Mouse (Mus musculus): ENCODE data around the gene Svs2.
A peak's percentile ranks its signal among the peaks of the same experiment; 100 is the strongest.
"Not testable (repeated sequence)": the region's sequence is repeated elsewhere in the genome, so short reads cannot be mapped to it uniquely, and the experiment has no call there.

The Svs2 gene

GRCm38 (mm10) chr2:164238366-164238765 is at the start of gene Svs2:
TSS of gene Svs2 (minus strand) at chr2:164238466.
- no peak for DNase-seq (ENCODE audit: inconsistent age in 2 of 2, low spot score in 1 of 2)

DNA sequence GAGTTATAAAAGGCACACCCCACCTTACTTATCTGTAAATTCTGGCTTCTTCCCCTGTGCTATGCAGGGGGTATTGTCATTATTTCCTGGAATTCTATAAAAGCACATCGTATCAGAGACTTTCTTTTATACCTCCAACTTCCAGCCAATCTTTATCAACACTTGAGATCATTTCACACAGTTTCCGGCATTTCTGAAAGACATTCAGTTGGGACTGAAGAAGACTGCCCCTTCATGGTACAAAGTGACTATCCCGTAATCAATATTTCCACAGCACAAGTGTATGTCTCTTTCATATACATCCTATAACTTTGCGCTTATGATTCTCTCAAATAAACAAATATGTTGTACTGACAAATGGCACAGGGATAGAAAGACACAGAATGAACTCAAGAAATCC is 40.1 kb upstream of the Svs2 start, which contains the start of gene Svs4:
TSS of gene Svs4 (minus strand) at position 101 of the 400 bp plus-strand sequence.
- DNase-seq (ENCODE audit: inconsistent age in 2 of 2, low spot score in 1 of 2): no peak

DNA sequence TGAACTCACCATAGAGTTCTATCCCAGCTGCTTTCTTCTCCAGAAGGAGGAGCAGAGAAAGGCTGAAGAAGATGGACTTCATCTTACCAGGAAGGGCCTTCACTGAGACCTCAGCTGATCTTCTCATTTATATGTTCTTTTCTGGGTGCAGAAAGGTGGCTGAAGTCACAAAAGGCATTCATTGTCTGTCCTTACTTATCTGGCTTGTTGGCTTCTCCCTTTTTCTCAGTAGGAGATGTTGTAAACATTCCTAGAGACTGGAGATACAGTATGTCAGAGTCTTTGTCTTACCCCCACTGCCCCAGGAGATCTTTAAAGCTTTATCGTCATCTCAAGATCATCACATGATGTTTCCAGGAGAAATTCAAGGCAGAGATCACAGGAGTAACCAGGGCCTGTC is 18.3 kb upstream of the Svs2 start, which contains the start of gene Svs3b:
TSS of gene Svs3b (minus strand) at position 101 of the 400 bp plus-strand sequence.
- DNase-seq (ENCODE audit: inconsistent age in 2 of 2, low spot score in 1 of 2): not testable (repeated sequence)

- DNase-seq (ENCODE audit: inconsistent age in 2 of 2, low spot score in 1 of 2): no peak
Observed at GRCm38 (mm10) chr2:164232671-164233070, 5.6 kb downstream of the Svs2 start.

DNA sequence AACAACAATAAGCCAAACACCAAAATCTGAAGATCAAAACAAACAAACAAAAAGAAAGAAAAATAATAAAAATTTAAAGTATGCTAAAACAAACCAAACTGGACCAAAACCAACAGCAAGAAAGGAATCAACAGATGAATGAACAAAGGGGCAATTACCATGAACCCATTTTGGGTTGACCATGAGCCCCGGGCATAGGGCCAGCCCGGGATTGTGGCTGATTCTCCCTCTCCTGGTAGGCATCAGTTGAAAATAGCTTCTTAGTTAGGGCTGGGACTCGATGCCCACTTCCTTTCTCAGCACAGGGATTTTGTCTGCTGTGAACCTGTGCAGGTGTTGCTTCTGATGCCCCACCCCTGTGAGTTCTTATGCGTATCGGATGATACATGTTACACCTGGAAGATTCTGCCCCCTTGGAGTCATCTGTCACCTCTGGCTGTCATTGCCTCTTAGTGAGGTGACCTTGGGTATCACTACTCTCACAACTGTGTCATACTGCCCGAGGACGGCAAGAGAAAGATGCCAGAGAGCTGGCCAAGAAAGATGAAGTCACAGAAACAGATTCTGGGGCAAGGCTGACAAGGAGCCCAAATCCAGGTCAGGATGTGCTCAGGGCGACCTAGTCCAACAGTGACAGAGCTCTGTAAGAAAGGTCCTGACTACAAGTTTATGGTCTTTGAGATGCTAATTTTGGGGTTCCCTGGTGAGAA is 9.8 kb downstream of the Svs2 start:
- DNase-seq (ENCODE audit: inconsistent age in 2 of 2, low spot score in 1 of 2): peak; percentile 38 to 77

DNA sequence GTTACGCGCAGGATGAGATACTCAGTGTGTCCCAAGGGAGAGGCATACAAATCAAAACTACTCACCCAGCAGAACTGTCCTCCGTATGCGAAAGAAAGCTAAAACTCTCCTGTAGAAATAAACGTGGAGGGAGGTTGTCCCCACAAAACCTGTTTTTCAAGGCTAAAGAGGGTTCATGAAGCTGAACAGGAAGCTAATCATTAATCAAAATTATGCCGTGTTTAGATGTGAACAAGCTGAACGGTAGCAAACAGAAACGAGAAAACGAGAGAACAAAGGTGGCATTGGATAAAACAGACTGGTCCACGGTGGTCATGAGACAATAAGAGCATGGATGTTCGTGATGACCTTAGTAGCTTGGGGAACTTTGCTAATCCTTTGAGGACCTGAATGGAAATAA is 16.7 kb downstream of the Svs2 start, which contains the start of gene Wfdc15b:
TSS of gene Wfdc15b (minus strand) at position 139 of the 400 bp plus-strand sequence.
- DNase-seq (ENCODE audit: inconsistent age in 2 of 2, low spot score in 1 of 2): no peak

GRCm38 (mm10) chr2:164219295-164219694 is 19.0 kb downstream of the Svs2 start:
- no peak for DNase-seq (ENCODE audit: inconsistent age in 2 of 2, low spot score in 1 of 2)

- no peak for DNase-seq (ENCODE audit: inconsistent age in 2 of 2, low spot score in 1 of 2)
Observed at GRCm38 (mm10) chr2:164212711-164213110, 25.6 kb downstream of the Svs2 start.

GRCm38 (mm10) chr2:164210892-164211291 is 27.4 kb downstream of the Svs2 start:
- no peak for DNase-seq (ENCODE audit: inconsistent age in 2 of 2, low spot score in 1 of 2)

DNA sequence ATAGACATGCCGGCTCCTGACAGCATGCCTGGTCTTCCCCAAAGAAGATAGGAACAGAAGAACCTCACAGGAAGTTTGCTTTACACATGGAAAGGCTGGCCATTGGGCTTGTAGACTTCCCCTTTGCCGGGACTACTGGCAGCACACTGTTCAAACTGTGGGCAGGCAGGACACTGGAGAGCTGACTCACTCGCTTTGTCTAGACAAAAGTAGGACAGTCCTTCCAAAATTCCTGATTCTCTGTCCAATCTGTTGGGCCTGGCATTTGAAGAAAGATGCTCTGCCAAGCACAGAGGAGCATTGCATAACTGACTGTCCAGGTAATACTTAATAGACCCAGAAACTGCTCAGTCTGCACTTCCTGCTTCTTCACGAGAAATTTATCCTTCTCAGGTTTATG is 31.6 kb downstream of the Svs2 start:
- DNase-seq (ENCODE audit: inconsistent age in 2 of 2, low spot score in 1 of 2): peak in 1 of 2 experiments; percentile 56

DNA sequence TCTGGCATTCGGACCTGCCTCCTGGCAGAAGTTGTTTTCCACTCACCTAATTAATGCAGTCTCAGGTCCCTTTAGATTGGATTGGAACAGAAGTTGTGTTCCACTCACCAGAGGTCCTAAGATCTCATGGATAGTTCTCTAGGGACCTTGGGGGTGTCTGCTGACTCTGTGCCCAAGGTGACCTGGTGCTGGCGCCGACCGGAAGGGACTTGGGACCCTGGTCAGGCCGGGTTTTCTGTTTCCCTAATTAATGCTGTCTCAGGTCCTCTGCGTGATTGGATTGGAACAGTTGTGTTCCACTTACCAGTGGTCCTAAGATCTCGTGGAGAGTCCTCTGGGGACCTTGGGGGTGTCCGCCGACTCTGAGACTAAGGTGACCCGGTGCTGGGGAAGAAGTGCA is 32.3 kb downstream of the Svs2 start:
- DNase-seq (ENCODE audit: inconsistent age in 2 of 2, low spot score in 1 of 2): not testable (repeated sequence)

DNA sequence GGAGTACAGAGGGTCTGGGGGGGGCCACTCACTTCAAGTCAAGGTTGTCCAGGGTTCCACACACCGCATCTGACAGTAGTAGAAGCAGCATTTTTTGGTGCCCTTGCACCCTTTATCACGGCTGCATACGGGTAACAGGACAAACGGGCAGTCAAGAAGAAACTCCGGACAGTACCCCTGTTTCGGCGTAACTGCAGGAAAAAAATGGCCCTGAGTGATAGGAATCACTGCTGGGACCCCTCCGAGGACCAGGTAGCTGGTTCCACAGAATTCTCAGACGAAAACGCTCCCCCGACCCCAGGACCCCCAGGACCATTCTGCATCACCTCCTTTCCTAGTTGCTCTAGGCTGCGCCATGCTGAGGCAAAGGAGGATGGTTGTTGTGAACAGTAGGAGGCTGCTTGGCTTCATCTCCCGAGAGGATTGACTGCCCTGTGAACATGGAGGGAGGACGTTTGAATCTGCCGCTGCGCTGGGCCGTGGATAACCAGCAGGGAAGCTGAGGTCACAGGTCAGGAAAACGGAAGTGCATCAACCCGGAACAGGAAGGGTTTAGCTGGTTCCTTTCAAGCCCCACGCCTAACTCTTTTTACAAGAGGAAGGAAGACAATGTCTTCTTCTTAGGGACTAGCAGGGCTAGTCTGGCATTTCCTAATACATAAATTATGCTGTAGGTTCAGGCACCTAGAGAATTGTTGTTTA is 38.5 kb downstream of the Svs2 start, which contains the start of gene Wfdc15a:
TSS of gene Wfdc15a (minus strand) at position 505 of the 702 bp plus-strand sequence.
- DNase-seq (ENCODE audit: inconsistent age in 2 of 2, low spot score in 1 of 2): no peak

DNA sequence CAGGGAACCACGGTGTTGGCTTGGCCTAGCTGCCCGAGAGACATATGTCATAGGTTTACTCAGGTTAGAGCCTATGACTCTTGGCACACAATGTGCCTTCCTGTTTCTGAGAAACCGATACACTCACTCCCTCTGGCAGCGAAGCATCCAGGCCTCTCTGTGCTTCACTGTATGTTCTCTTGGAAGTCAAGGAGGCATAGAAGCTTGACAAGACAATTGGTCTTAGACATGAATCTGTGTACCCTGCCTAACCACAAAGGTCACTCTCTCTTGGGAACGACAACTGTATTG is 41.6 kb downstream of the Svs2 start:
- DNase-seq (ENCODE audit: inconsistent age in 2 of 2, low spot score in 1 of 2): peak; percentile 57 to 71

GRCm38 (mm10) chr2:164195971-164196699 is 42.1 kb downstream of the Svs2 start:
- DNase-seq (ENCODE audit: inconsistent age in 2 of 2, low spot score in 1 of 2): peak; percentile 26 to 85

GRCm38 (mm10) chr2:164194959-164195630 is 43.2 kb downstream of the Svs2 start:
- DNase-seq (ENCODE audit: inconsistent age in 2 of 2, low spot score in 1 of 2): peak; percentile 50 to 81

DNA sequence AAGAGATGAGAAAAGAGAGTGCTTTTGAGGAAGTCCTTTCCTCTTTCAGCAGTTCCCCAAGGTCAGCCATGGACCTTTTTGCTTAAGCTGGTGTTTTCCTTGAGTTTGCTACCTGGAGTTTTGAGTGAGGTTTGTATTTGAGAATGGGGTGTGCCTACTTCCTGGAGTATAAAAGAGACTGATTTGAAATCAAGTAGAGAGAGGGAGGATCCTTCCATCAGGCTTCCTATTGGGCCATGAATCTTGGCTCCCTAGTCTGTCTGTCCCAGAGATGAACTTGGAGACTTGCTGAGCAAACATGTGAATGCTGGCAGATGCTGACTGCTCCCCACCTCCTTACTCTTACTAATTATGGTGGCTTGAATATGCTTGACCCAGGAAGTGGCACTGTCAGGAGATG is 46.0 kb downstream of the Svs2 start:
- no peak for DNase-seq (ENCODE audit: inconsistent age in 2 of 2, low spot score in 1 of 2)

DNA sequence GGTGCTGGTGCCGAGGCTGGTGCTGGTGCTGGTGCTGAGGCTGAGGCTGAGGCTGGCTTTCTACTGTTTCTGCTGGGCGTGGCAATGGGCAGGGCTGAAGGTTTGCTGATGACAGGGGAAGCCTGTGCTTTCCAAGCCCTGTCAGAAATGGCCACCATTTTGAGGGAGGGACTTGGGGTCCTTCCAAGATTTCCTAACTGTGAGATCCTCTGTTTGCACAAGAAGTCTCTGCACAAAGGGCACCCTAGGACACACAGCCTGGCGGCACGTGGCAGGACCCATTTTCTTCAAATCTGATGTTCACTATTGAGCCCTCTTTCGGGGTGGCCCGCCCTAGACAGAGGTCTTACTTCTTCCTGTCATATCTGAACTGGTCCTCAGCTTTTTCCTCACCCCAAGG is 47.7 kb downstream of the Svs2 start, which contains the start of gene Wfdc12:
TSS of gene Wfdc12 (minus strand) at position 33 of the 400 bp plus-strand sequence.
- peak in 1 of 2 experiments; percentile 32 for DNase-seq (ENCODE audit: inconsistent age in 2 of 2, low spot score in 1 of 2)

GRCm38 (mm10) chr2:164188722-164189121 is 49.5 kb downstream of the Svs2 start:
- peak in 1 of 2 experiments; percentile 52 for DNase-seq (ENCODE audit: inconsistent age in 2 of 2, low spot score in 1 of 2)
